Mouse (Mus musculus) midbrain, embryonic 12.5 days (tissue): ENCODE measurements around the gene Cdk16. TPM values are rescaled to one million over a fixed set of nuclear protein-coding genes. Genes with fewer than 3 reads are reported as not detected.

ENCODE experiments used
- polyA plus RNA-seq: library from polyadenylated mRNA; unstranded; fragments of >200 nt; fragmentation: Nextera tagmentation; extraction: Ambion mirVana; gene quantifications from 2 replicates; pipeline ENCODE4 v1.2.1, GENCODE M21; 2016

Gene Cdk16
- polyA plus RNA-seq, 1 experiment from 2014 or later = 136 TPM

Other genes with a start within 250 kb of the Cdk16 start
- gene Rgn, start 138.2 kb upstream of the Cdk16 start, polyA plus RNA-seq = 0.14 and 0.65 TPM in 2 replicates
- 80.8 and 83.9 TPM in 2 replicates for gene Rbm10, start 70.5 kb upstream of the Cdk16 start, polyA plus RNA-seq
- 193 and 195 TPM in 2 replicates for gene Ndufb11, start 70.3 kb upstream of the Cdk16 start, polyA plus RNA-seq
- gene Uba1, start 29.6 kb upstream of the Cdk16 start, polyA plus RNA-seq = 372 and 374 TPM in 2 replicates
- 85.7 and 86.4 TPM in 2 replicates for gene Usp11, start 16.0 kb downstream of the Cdk16 start, polyA plus RNA-seq
- 141 and 145 TPM in 2 replicates for gene Araf, start 109.9 kb downstream of the Cdk16 start, polyA plus RNA-seq
- 6.9 and 7.9 TPM in 2 replicates for gene Timp1, start 182.2 kb downstream of the Cdk16 start, polyA plus RNA-seq
- 18.5 and 23.4 TPM in 2 replicates for gene Syn1, start 233.1 kb downstream of the Cdk16 start, polyA plus RNA-seq
- gene Cfp, start 243.6 kb downstream of the Cdk16 start, polyA plus RNA-seq = 4.5 and 5.3 TPM in 2 replicates